Mouse (Mus musculus): ENCODE data around the gene Trim56. TPM values are rescaled to one million over a fixed set of nuclear protein-coding genes. Genes with fewer than 3 reads are reported as not detected.
A peak's percentile ranks its signal among the peaks of the same experiment; 100 is the strongest.

Gene Trim56
- polyA plus RNA-seq, 1 experiment = 7.4 TPM

- no peak overlapping the region for H3ac ChIP-seq (ENCODE audit: control insufficient read depth, insufficient read length, low read depth)
- TF ChIP-seq MYOG (IDR thresholded peaks at IDR 0.05; ENCODE audit: control insufficient read depth, extremely low read depth, insufficient read length) (no peak), USF1 (IDR thresholded peaks at IDR 0.05; ENCODE audit: low read depth) (no peak)
- no peaks in the 10 kb centered on the region for H3K79me2 ChIP-seq (ENCODE audit: control insufficient read depth, insufficient read depth)
- no peaks in the 10 kb centered on the region for H3K27me3 ChIP-seq (ENCODE audit: control insufficient read depth, insufficient read depth, insufficient read length)
- H3K36me3 ChIP-seq (ENCODE audit: control insufficient read depth, insufficient read depth) = no peaks in the 10 kb centered on the region
- peaks cover 2% of the 10 kb centered on the region for H3K79me3 ChIP-seq (ENCODE audit: low read depth)
- H3K4me3 ChIP-seq (ENCODE audit: insufficient read depth, poor library complexity, severe bottlenecking) = no peak overlapping the region
Measured at GRCm38 (mm10) chr5:137078616-137079015, 37.4 kb downstream of the Trim56 start.

DNA sequence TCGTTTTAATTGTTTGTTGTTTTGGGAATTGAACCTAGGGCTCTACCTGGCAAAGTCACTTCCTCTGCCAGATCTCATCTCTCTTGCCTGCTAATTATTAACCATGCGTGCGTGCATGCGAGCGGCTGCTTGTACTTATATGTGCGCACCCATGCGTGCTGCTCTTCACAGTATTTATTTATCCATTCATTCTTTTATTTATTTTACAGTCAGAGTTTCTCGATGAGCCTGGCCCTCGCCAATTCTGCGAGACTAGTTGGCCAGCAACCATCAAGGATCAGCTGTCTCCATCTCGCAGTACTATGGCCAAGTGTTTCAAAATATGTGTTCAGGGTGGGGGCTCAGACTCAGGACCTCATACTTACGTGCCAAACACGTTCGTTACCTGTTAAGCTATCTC is 38.0 kb downstream of the Trim56 start:
- Histone ChIP-seq H3K79me3 (ENCODE audit: low read depth) (peaks cover 2% of the 10 kb centered on the region), H3K79me2 (ENCODE audit: control insufficient read depth, insufficient read depth) (no peaks in the 10 kb centered on the region), H3K36me3 (ENCODE audit: control insufficient read depth, insufficient read depth) (no peaks in the 10 kb centered on the region), H3K27me3 (ENCODE audit: control insufficient read depth, insufficient read depth, insufficient read length) (no peaks in the 10 kb centered on the region), H3ac (ENCODE audit: control insufficient read depth, insufficient read length, low read depth) (no peak overlapping the region), H3K4me3 (ENCODE audit: insufficient read depth, poor library complexity, severe bottlenecking) (no peak overlapping the region)
- TF ChIP-seq MAX (IDR thresholded peaks at IDR 0.05) = no peak
- no peak for TF ChIP-seq CEBPB (IDR thresholded peaks at IDR 0.05; ENCODE audit: low read depth)
- no peak for TF ChIP-seq USF1 (IDR thresholded peaks at IDR 0.05; ENCODE audit: low read depth)
- TF ChIP-seq MYOD1 (IDR thresholded peaks at IDR 0.05; ENCODE audit: control insufficient read depth, insufficient read length, low read depth) = no peak
- TF ChIP-seq CTCF (IDR thresholded peaks at IDR 0.05; ENCODE audit: control insufficient read depth, insufficient read depth, insufficient read length) = no peak
- TF ChIP-seq MYOG (IDR thresholded peaks at IDR 0.05; ENCODE audit: control insufficient read depth, extremely low read depth, insufficient read length) = no peak
- no peak for TF ChIP-seq FOSL1 (IDR thresholded peaks at IDR 0.05; ENCODE audit: insufficient read depth, low read length, poor library complexity, severe bottlenecking)

DNA sequence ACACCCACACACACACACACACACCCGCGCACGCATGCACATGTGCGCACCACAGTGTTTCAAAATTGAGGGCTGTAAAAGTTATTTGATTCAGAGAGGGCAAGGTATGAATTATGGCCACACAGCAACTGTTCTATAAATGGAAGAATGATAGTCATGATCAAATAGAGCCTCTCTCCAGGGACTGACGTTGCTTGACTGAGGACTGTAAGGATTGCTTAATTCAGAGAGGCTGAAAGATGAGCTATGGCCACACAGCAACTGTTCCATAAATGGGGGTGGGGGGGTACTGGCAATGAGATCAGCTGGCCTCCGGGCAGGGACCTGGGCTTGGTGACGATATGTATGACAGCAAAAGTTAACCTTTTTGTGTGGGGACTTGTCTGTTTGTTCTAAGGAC is 38.8 kb downstream of the Trim56 start:
- H3ac ChIP-seq (ENCODE audit: control insufficient read depth, insufficient read length, low read depth) = no peak overlapping the region
- TF ChIP-seq CEBPB (IDR thresholded peaks at IDR 0.05; ENCODE audit: low read depth) (peak; percentile 69), CTCF (IDR thresholded peaks at IDR 0.05; ENCODE audit: control insufficient read depth, insufficient read depth, insufficient read length) (no peak)
- H3K27me3 ChIP-seq (ENCODE audit: control insufficient read depth, insufficient read depth, insufficient read length) = no peaks in the 10 kb centered on the region
- H3K79me2 ChIP-seq (ENCODE audit: control insufficient read depth, insufficient read depth) = peaks cover 1% of the 10 kb centered on the region
- H3K4me3 ChIP-seq (ENCODE audit: insufficient read depth, poor library complexity, severe bottlenecking) = no peak overlapping the region
- no peaks in the 10 kb centered on the region for H3K36me3 ChIP-seq (ENCODE audit: control insufficient read depth, insufficient read depth)
- H3K79me3 ChIP-seq (ENCODE audit: low read depth) = peaks cover 2% of the 10 kb centered on the region

- H3ac ChIP-seq (ENCODE audit: control insufficient read depth, insufficient read length, low read depth) = no peak overlapping the region
- no peaks in the 10 kb centered on the region for H3K27me3 ChIP-seq (ENCODE audit: control insufficient read depth, insufficient read depth, insufficient read length)
- H3K36me3 ChIP-seq (ENCODE audit: control insufficient read depth, insufficient read depth) = no peaks in the 10 kb centered on the region
- peaks cover 9% of the 10 kb centered on the region for H3K79me2 ChIP-seq (ENCODE audit: control insufficient read depth, insufficient read depth)
- H3K79me3 ChIP-seq (ENCODE audit: low read depth) = peaks cover 8% of the 10 kb centered on the region
- TF ChIP-seq MAX (IDR thresholded peaks at IDR 0.05) = no peak
- no peak for TF ChIP-seq CTCF (IDR thresholded peaks at IDR 0.05; ENCODE audit: control insufficient read depth, insufficient read depth, insufficient read length)
- TF ChIP-seq MYOD1 (IDR thresholded peaks at IDR 0.05; ENCODE audit: control insufficient read depth, insufficient read length, low read depth) = no peak
- TF ChIP-seq USF1 (IDR thresholded peaks at IDR 0.05; ENCODE audit: low read depth) = no peak
- no peak overlapping the region for H3K4me3 ChIP-seq (ENCODE audit: insufficient read depth, poor library complexity, severe bottlenecking)
Measured at GRCm38 (mm10) chr5:137076191-137076930, 39.6 kb downstream of the Trim56 start.

DNA sequence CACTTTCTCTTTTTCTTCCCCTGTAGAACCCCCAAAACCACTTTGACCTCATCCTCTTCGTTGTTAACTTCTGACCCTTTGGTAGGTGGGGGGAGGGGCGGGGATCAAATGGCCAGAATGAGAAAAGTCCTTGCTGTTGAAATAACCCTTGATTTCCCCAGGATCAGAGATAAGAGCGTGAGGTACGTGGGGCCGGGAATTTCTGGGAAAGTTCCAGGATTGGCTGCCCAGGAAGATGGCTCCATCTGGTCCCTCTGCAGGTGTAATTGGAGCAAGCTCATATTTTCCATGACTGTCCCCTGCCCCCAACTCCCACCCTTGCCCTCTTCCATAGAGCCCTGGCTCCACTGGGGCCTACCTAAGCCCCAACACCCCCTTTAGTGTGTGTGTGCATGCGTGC is 40.3 kb downstream of the Trim56 start:
- TF ChIP-seq MAX (IDR thresholded peaks at IDR 0.05) (no peak), USF1 (IDR thresholded peaks at IDR 0.05; ENCODE audit: low read depth) (no peak), FOSL1 (IDR thresholded peaks at IDR 0.05; ENCODE audit: insufficient read depth, low read length, poor library complexity, severe bottlenecking) (no peak), CEBPB (IDR thresholded peaks at IDR 0.05; ENCODE audit: low read depth) (no peak), MYOG (IDR thresholded peaks at IDR 0.05; ENCODE audit: control insufficient read depth, extremely low read depth, insufficient read length) (no peak), CTCF (IDR thresholded peaks at IDR 0.05; ENCODE audit: control insufficient read depth, insufficient read depth, insufficient read length) (no peak), MYOD1 (IDR thresholded peaks at IDR 0.05; ENCODE audit: control insufficient read depth, insufficient read length, low read depth) (no peak)
- Histone ChIP-seq H3K36me3 (ENCODE audit: control insufficient read depth, insufficient read depth) (peaks cover under 1% of the 10 kb centered on the region), H3K4me3 (ENCODE audit: insufficient read depth, poor library complexity, severe bottlenecking) (no peak overlapping the region), H3K79me2 (ENCODE audit: control insufficient read depth, insufficient read depth) (peaks cover 16% of the 10 kb centered on the region), H3K27me3 (ENCODE audit: control insufficient read depth, insufficient read depth, insufficient read length) (no peaks in the 10 kb centered on the region), H3K79me3 (ENCODE audit: low read depth) (peaks cover 15% of the 10 kb centered on the region), H3ac (ENCODE audit: control insufficient read depth, insufficient read length, low read depth) (peak overlapping the region; percentile 28)

DNA sequence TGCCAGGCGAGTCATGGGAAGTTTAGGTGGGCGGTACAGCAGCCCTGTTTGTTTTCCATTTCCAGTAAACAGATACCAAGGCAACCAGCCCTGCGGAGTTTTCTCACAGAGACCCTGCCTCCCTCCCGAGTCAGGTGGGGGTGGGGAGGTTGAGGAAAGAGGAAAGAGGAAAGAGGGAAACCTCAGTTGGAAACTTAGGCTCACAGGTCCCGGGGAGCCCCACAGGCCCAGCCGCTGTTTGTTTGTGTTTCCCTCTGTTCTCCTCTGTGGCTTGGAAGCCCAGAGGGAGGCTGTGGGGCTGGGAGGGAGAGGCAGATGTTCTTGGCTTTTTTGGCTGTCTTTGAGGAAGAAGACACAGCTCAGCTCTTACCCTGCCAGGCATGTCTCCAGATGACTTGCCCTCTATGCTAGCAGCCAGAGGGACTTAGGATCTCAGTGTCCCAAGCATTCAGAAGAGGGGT is 41.8 kb downstream of the Trim56 start:
- Histone ChIP-seq H3K27me3 (ENCODE audit: control insufficient read depth, insufficient read depth, insufficient read length) (no peaks in the 10 kb centered on the region), H3K36me3 (ENCODE audit: control insufficient read depth, insufficient read depth) (peaks cover 16% of the 10 kb centered on the region)
- TF ChIP-seq FOSL1 (IDR thresholded peaks at IDR 0.05; ENCODE audit: insufficient read depth, low read length, poor library complexity, severe bottlenecking) (no peak), MYOD1 (IDR thresholded peaks at IDR 0.05; ENCODE audit: control insufficient read depth, insufficient read length, low read depth) (no peak)

More for the DNA sequence above, 41.8 kb downstream of the Trim56 start:
- H3ac ChIP-seq (ENCODE audit: control insufficient read depth, insufficient read length, low read depth) = no peak overlapping the region
- peaks cover 29% of the 10 kb centered on the region for H3K79me3 ChIP-seq (ENCODE audit: low read depth)
- peaks cover 31% of the 10 kb centered on the region for H3K79me2 ChIP-seq (ENCODE audit: control insufficient read depth, insufficient read depth)
- H3K4me3 ChIP-seq (ENCODE audit: insufficient read depth, poor library complexity, severe bottlenecking) = no peak overlapping the region
